ENCODE assay signal across 8 mouse cellular contexts in genomic region chr2:155613953-155614352, GRCm38 (mm10). TPM values are rescaled to one million over a fixed set of nuclear protein-coding genes. Genes with fewer than 3 reads are reported as not detected.
DNase-seq lines count a peak whose midpoint lies in the region; ATAC-seq and TF ChIP-seq lines count a peak whose summit lies in the region.

No protein-coding gene starts in this region.

- no peak for TF ChIP-seq POLR2A in MEL (IDR thresholded peaks at IDR 0.05; ENCODE audit: control insufficient read depth in 1 of 2, insufficient read depth in 1 of 2, low read depth in 1 of 2, low read length in 2 of 2, poor library complexity in 1 of 2)

- H3K79me2 ChIP-seq in MEL (ENCODE audit: control insufficient read depth, insufficient read depth, low read length, poor library complexity) = no peaks in the 10 kb centered on the region

- no peak for TF ChIP-seq CTCF in MEL (IDR thresholded peaks at IDR 0.05 in 2 of 3, conservative IDR thresholded peaks at IDR 0.05 in 1 of 3; ENCODE audit: control insufficient read depth in 1 of 3, insufficient read depth in 1 of 3, low read depth in 2 of 3, low read length in 3 of 3, poor library complexity in 1 of 3, severe bottlenecking in 1 of 3)

- H3K4me3 ChIP-seq in heart, embryonic 13.5 days = peak overlapping the region; percentile 55
- peak overlapping the region; percentile 27 to 74 for H3K4me3 ChIP-seq in MEL (ENCODE audit: control insufficient read depth in 1 of 2, insufficient read depth in 1 of 2, low read depth in 2 of 2, low read length in 2 of 2)
- peak overlapping the region; percentile 32 for H3K4me3 ChIP-seq in hindbrain, embryonic 16.5 days (ENCODE audit: low read length)
- H3K4me3 ChIP-seq in midbrain, embryonic 12.5 days = no peak overlapping the region

- no peak for ATAC-seq in heart, embryonic 13.5 days (ENCODE audit: extremely low read depth, insufficient number of reproducible peaks, low FRiP score, low TSS enrichment)
- ATAC-seq in hindbrain, embryonic 16.5 days = peak; percentile 9; the same call in 1 of the 2 replicates
- ATAC-seq in midbrain, embryonic 12.5 days (ENCODE audit: low FRiP score, low read depth) = no peak
- ATAC-seq in activated CD4-positive, CD25-positive, alpha-beta regulatory T cell, adult 4 months = no peak

- no peaks in the 10 kb centered on the region for H3K9me3 ChIP-seq in heart, embryonic 13.5 days
- no peaks in the 10 kb centered on the region for H3K9me3 ChIP-seq in MEL (replicated peaks; ENCODE audit: insufficient read depth, low read length)
- no peaks in the 10 kb centered on the region for H3K9me3 ChIP-seq in hindbrain, embryonic 16.5 days (ENCODE audit: control insufficient read depth, low read length)
- H3K9me3 ChIP-seq in midbrain, embryonic 12.5 days = no peaks in the 10 kb centered on the region

- H3K36me3 ChIP-seq in heart, embryonic 13.5 days = peaks cover 52% of the 10 kb centered on the region
- no peaks in the 10 kb centered on the region for H3K36me3 ChIP-seq in MEL (ENCODE audit: control insufficient read depth in 1 of 2, insufficient read depth in 2 of 2, low read length in 2 of 2)
- H3K36me3 ChIP-seq in hindbrain, embryonic 16.5 days (ENCODE audit: control insufficient read depth, insufficient read depth, low read length) = no peaks in the 10 kb centered on the region
- no peaks in the 10 kb centered on the region for H3K36me3 ChIP-seq in midbrain, embryonic 12.5 days

- TF ChIP-seq EP300 in MEL (IDR thresholded peaks at IDR 0.05; ENCODE audit: low read depth in 1 of 2, low read length in 2 of 2) = no peak

- H3K4me2 ChIP-seq in heart, embryonic 13.5 days = peak overlapping the region; percentile 84
- H3K4me2 ChIP-seq in hindbrain, embryonic 16.5 days (ENCODE audit: low read length) = peak overlapping the region; percentile 60
- H3K4me2 ChIP-seq in midbrain, embryonic 12.5 days (replicated peaks) = peak overlapping the region; percentile 48; the same call in 1 of the 2 replicates

- 45% methylated on average over 8 of the region's 8 CpGs for WGBS in heart, embryonic 13.5 days
- WGBS in hindbrain, embryonic 16.5 days = 68% methylated on average over 8 of the region's 8 CpGs
- WGBS in midbrain, embryonic 12.5 days = 68% methylated on average over 8 of the region's 8 CpGs

- peak overlapping the region; percentile 25; the same call in 1 of the 2 replicates for H3K27ac ChIP-seq in heart, embryonic 13.5 days (replicated peaks)
- no peak overlapping the region for H3K27ac ChIP-seq in MEL (ENCODE audit: control insufficient read depth, low read depth, low read length)
- H3K27ac ChIP-seq in hindbrain, embryonic 16.5 days (ENCODE audit: low read depth, low read length) = no peak overlapping the region
- H3K27ac ChIP-seq in midbrain, embryonic 12.5 days (replicated peaks) = no peak overlapping the region

- H3K9ac ChIP-seq in heart, embryonic 13.5 days = peak overlapping the region; percentile 85
- H3K9ac ChIP-seq in MEL (ENCODE audit: control insufficient read depth, low read depth, low read length, poor library complexity, severe bottlenecking) = peak overlapping the region; percentile 47
- H3K9ac ChIP-seq in hindbrain, embryonic 16.5 days (ENCODE audit: low read depth, low read length) = no peak overlapping the region
- H3K9ac ChIP-seq in midbrain, embryonic 12.5 days (replicated peaks) = no peak overlapping the region

- no peak for TF ChIP-seq RAD21 in MEL (IDR thresholded peaks at IDR 0.05; ENCODE audit: low read depth, low read length)

- no peak for DNase-seq in heart, adult 11 months
- DNase-seq in MEL (ENCODE audit: low read depth, low spot score) = no peak
- DNase-seq in thymus, postnatal 36 days = no peak
- DNase-seq in cerebellum, postnatal 4 days (ENCODE audit: low spot score in 2 of 2) = no peak

- no peaks in the 10 kb centered on the region for H3K27me3 ChIP-seq in heart, embryonic 13.5 days (replicated peaks)
- H3K27me3 ChIP-seq in MEL (ENCODE audit: control insufficient read depth in 1 of 2, insufficient read depth in 2 of 2, low read length in 2 of 2) = no peaks in the 10 kb centered on the region
- H3K27me3 ChIP-seq in hindbrain, embryonic 16.5 days (replicated peaks; ENCODE audit: control insufficient read depth, insufficient read depth, low read length) = no peaks in the 10 kb centered on the region; the same call in 1 of the 2 replicates
- 0 out of 2 replicates have a peak, but pooled peaks cover 6% of the 10 kb centered on the region for H3K27me3 ChIP-seq in midbrain, embryonic 12.5 days

- H3K4me1 ChIP-seq in heart, embryonic 13.5 days = peaks cover 57% of the 10 kb centered on the region
- peaks cover 0 to 10% of the 10 kb centered on the region in 2 experiments; a peak in 2 of 4 replicates for H3K4me1 ChIP-seq in MEL (ENCODE audit: control insufficient read depth in 1 of 2, insufficient read depth in 2 of 2, low read length in 2 of 2)
- H3K4me1 ChIP-seq in hindbrain, embryonic 16.5 days (ENCODE audit: control insufficient read depth, insufficient read depth, low read depth, low read length) = peaks cover 5% of the 10 kb centered on the region; the same call in 1 of the 2 replicates
- peaks cover 8% of the 10 kb centered on the region; the same call in 1 of the 2 replicates for H3K4me1 ChIP-seq in midbrain, embryonic 12.5 days

TF ChIP-seq in MEL, 35 proteins besides CTCF, POLR2A, EP300 and RAD21:
- no peak for TF ChIP-seq NRF1 (IDR thresholded peaks at IDR 0.05; ENCODE audit: insufficient read depth, low read depth, low read length, poor library complexity, severe bottlenecking)
- TF ChIP-seq SIN3A (IDR thresholded peaks at IDR 0.05; ENCODE audit: low read length) = 0 out of 2 replicates have a peak, but pooled peaks have one; percentile 22
TF ChIP-seq in MEL: peak in this region for 1.

RNA-seq across cellular contexts. Expression of gene Myh7b, which starts 2.9 kb away (rescaled TPM):
- polyA plus RNA-seq in heart, embryonic 13.5 days (2015; fragmentation: Nextera tagmentation; extraction: Ambion mirVana) = 17.7 and 21.2 TPM in 2 replicates
- total RNA-seq in MEL (2012; rRNA removed) = 2.2 and 3.2 TPM in 2 replicates
- 1 to 10 TPM in 1 of 2 experiments, not detected in 1; 5.9 TPM for polyA plus RNA-seq in MEL (2012; ENCODE audit: insufficient read depth in 1 of 2, insufficient read length in 2 of 2, low read depth in 1 of 2, low replicate concordance in 2 of 2, missing spikeins in 1 of 2)
- polyA plus RNA-seq in hindbrain, embryonic 16.5 days (2015; fragmentation: Nextera tagmentation; extraction: Ambion mirVana) = 0.77 and 1.7 TPM in 2 replicates
- polyA plus RNA-seq in midbrain, embryonic 12.5 days (2016; fragmentation: Nextera tagmentation; extraction: Ambion mirVana) = 0.45 and 1.1 TPM in 2 replicates
- not detected for polyA plus RNA-seq in activated CD4-positive, CD25-positive, alpha-beta regulatory T cell, adult 4 months (2017; shearing (Covaris generic))

RNA-seq across cellular contexts. Expression of gene Gss, which starts 21.3 kb away (rescaled TPM):
- polyA plus RNA-seq in heart, embryonic 13.5 days (2015; fragmentation: Nextera tagmentation; extraction: Ambion mirVana) = 24.2 and 25.6 TPM in 2 replicates
- 21.9 and 22.8 TPM in 2 replicates for total RNA-seq in MEL (2012; rRNA removed)
- polyA plus RNA-seq in MEL (2012; ENCODE audit: insufficient read depth in 1 of 2, insufficient read length in 2 of 2, low read depth in 1 of 2, low replicate concordance in 2 of 2, missing spikeins in 1 of 2) = 10 to 100 TPM in 1 of 2 experiments, not detected in 1; 24.0 TPM
- 15.7 and 17.5 TPM in 2 replicates for polyA plus RNA-seq in hindbrain, embryonic 16.5 days (2015; fragmentation: Nextera tagmentation; extraction: Ambion mirVana)
- polyA plus RNA-seq in midbrain, embryonic 12.5 days (2016; fragmentation: Nextera tagmentation; extraction: Ambion mirVana) = 14.3 and 15.9 TPM in 2 replicates
- polyA plus RNA-seq in activated CD4-positive, CD25-positive, alpha-beta regulatory T cell, adult 4 months (2017; shearing (Covaris generic)) = 10 to 100 TPM; 13.8 to 15.7 TPM

Comparison
In these comparisons a context has a peak if more than half of its experiments do, and no peak if none do; other contexts are left out.
1. H3K9ac ChIP-seq: peak in heart, embryonic 13.5 days (single experiment) and MEL (single experiment); none in hindbrain, embryonic 16.5 days (single experiment) and midbrain, embryonic 12.5 days (single experiment).
2. Peak in every context shown above with its lines, with median percentiles within 50 percentile points of each other: H3K4me2 ChIP-seq.